Mouse (Mus musculus) kidney, embryonic 14.5 days (tissue): ENCODE measurements at regions not wholly inside any gene's neighbourhood (a gene's known extent, or its start where the extent isn't known, plus 50 kb on each side); places are given as distances from the start of the nearest gene placed in this dataset.
A peak's percentile ranks its signal among the peaks of the same experiment; 100 is the strongest.

ENCODE experiments used
- ATAC-seq: fragments of 200-750 bp; cut with Nextera tagmentation; 2 replicates; pipeline ENCODE4 v1.8.0; 2017; ENCODE audit warnings: moderate number of reproducible peaks, mild to moderate bottlenecking, moderate TSS enrichment, moderate library complexity; ENCODE audit not compliant: low FRiP score, low TSS enrichment
- H3K27ac ChIP-seq: fragments of 300-500 bp; sonication (generic); 2 replicates; pipeline ENCODE4 v1.5.1; 2014; ENCODE audit warnings: low read depth, mild to moderate bottlenecking, low read length, moderate library complexity, mixed read lengths
- H3K27me3 ChIP-seq: fragments of 300-500 bp; sonication (generic); 2 replicates; pipeline ENCODE4 v1.6.1; 2014; ENCODE audit warnings: mild to moderate bottlenecking, low read length; ENCODE audit not compliant: control insufficient read depth, insufficient read depth
- H3K36me3 ChIP-seq: fragments of 300-500 bp; sonication (generic); 2 replicates; pipeline ENCODE4 v1.6.1; 2014; ENCODE audit warnings: low read length, mixed read lengths; ENCODE audit not compliant: control insufficient read depth, insufficient read depth
- H3K4me1 ChIP-seq: fragments of 300-500 bp; sonication (generic); 2 replicates; pipeline ENCODE4 v1.6.1; 2014; ENCODE audit warnings: low read length, mixed read lengths; ENCODE audit not compliant: control insufficient read depth, insufficient read depth
- H3K4me2 ChIP-seq: fragments of 300-500 bp; sonication (generic); replicated peaks from 2 replicates; pipeline ENCODE4 v1.6.1; 2014; ENCODE audit warnings: low read depth, mild to moderate bottlenecking, low read length
- H3K4me3 ChIP-seq: fragments of 300-500 bp; sonication (generic); 2 replicates; pipeline ENCODE4 v1.5.1; 2014; ENCODE audit warnings: mild to moderate bottlenecking, low read length
- H3K9ac ChIP-seq: fragments of 300-500 bp; sonication (generic); 2 replicates; pipeline ENCODE4 v1.6.1; 2014; ENCODE audit warnings: low read depth, mild to moderate bottlenecking, low read length, moderate library complexity
- H3K9me3 ChIP-seq: fragments of 300-500 bp; sonication (generic); 2 replicates; pipeline ENCODE4 v1.6.1; 2016; ENCODE audit warnings: low read length; ENCODE audit not compliant: control insufficient read depth
- WGBS: fragments of 180-500 bp; shearing (Covaris S2); extraction: QIAGEN DNeasy Blood & Tissue Kit; methylation state at CpG from one replicate; pipeline ENCODE4 v1.1.7; 2014; 5-methylcytosine and 5-hydroxymethylcytosine counted together

DNA sequence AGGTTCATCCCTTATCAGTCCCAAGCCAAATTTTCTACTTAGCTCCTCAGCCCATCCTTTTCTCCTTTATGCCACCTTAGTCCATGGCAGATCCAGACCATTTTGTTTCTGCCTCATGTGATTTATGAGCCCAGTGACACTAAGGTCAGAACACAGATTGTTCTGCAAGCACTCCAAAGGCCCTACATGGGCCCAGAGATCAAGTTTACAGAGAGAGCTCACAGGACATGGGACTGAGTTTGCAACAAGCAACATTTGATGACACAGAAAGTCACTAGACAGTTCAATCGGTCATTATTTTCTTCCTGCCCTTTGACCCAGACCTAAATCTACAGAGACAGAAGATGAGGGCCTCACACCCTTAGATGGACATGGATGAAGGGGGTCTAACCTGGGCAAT lies 431.5 kb downstream of the Ets1 start:
- 45% methylated on average over 1 of the region's 1 CpGs for WGBS
- no peak overlapping the region for H3K27ac ChIP-seq
- H3K36me3 ChIP-seq: no peaks in the 10 kb centered on the region
- H3K27me3 ChIP-seq: no peaks in the 10 kb centered on the region
- H3K4me1 ChIP-seq: no peaks in the 10 kb centered on the region
- H3K9me3 ChIP-seq: no peaks in the 10 kb centered on the region
- no peak overlapping the region for H3K4me2 ChIP-seq
- no peak overlapping the region for H3K9ac ChIP-seq
- no peak for ATAC-seq
- no peak overlapping the region for H3K4me3 ChIP-seq

- peaks cover 6% of the 10 kb centered on the region; the same call in 1 of the 2 replicates for H3K9me3 ChIP-seq
- H3K9ac ChIP-seq: no peak overlapping the region
- no peaks in the 10 kb centered on the region for H3K4me1 ChIP-seq
- H3K4me2 ChIP-seq: no peak overlapping the region
- H3K36me3 ChIP-seq: no peaks in the 10 kb centered on the region
- no peaks in the 10 kb centered on the region for H3K27me3 ChIP-seq
- ATAC-seq: no peak
- H3K27ac ChIP-seq: no peak overlapping the region
- no peak overlapping the region for H3K4me3 ChIP-seq
- 67% methylated on average over 3 of the region's 3 CpGs for WGBS
These were observed 434.1 kb downstream of the Ets1 start for GRCm38 (mm10) chr9:33070116-33070515.

- H3K4me3 ChIP-seq: no peak overlapping the region
- H3K27me3 ChIP-seq: no peaks in the 10 kb centered on the region
- H3K4me1 ChIP-seq: no peaks in the 10 kb centered on the region
- no peak for ATAC-seq
- WGBS: 59% methylated on average over 3 of the region's 3 CpGs
- no peak overlapping the region for H3K27ac ChIP-seq
- no peak overlapping the region for H3K4me2 ChIP-seq
- no peak overlapping the region for H3K9ac ChIP-seq
- no peaks in the 10 kb centered on the region for H3K36me3 ChIP-seq
- H3K9me3 ChIP-seq: no peaks in the 10 kb centered on the region
These were observed 444.2 kb downstream of the Ets1 start for GRCm38 (mm10) chr9:33080271-33080670.

GRCm38 (mm10) chr9:33080774-33081173 lies 444.8 kb downstream of the Ets1 start:
- Histone ChIP-seq H3K4me2 (no peak overlapping the region), H3K4me1 (no peaks in the 10 kb centered on the region), H3K27me3 (no peaks in the 10 kb centered on the region), H3K9me3 (no peaks in the 10 kb centered on the region), H3K27ac (no peak overlapping the region), H3K36me3 (no peaks in the 10 kb centered on the region), H3K9ac (no peak overlapping the region), H3K4me3 (no peak overlapping the region)
- WGBS: 33% methylated on average over 6 of the region's 6 CpGs
- no peak for ATAC-seq

DNA sequence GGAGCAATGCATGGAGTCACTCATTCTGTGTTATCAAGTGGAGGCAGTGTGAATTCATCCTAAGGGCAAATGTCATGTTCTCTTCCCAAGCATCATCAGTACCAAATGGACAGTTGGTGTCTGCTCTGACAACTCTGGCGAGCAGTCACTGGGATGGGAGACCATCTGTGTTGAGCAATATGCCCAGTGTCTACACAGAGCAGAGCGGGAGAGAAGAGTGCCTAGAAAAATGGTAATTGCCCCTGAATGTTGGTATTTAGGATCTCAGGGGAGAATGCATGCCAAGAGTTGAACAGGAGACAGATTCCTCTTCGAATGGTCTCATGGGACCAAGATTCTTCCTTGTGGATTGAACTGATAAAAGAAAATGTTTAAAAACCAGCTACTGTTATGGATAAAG lies 454.0 kb downstream of the Ets1 start:
- ATAC-seq: no peak

GRCm38 (mm10) chr9:33091664-33092063 lies 455.6 kb downstream of the Ets1 start:
- 79% methylated on average over 3 of the region's 3 CpGs for WGBS

More for the DNA sequence above, 454.0 kb downstream of the Ets1 start:
- no peaks in the 10 kb centered on the region for H3K27me3 ChIP-seq
- 82% methylated on average over 3 of the region's 3 CpGs for WGBS
- H3K36me3 ChIP-seq: no peaks in the 10 kb centered on the region
- H3K4me1 ChIP-seq: no peaks in the 10 kb centered on the region
- H3K9me3 ChIP-seq: no peaks in the 10 kb centered on the region
- no peak overlapping the region for H3K4me2 ChIP-seq
- H3K27ac ChIP-seq: no peak overlapping the region
- no peak overlapping the region for H3K9ac ChIP-seq
- no peak overlapping the region for H3K4me3 ChIP-seq

DNA sequence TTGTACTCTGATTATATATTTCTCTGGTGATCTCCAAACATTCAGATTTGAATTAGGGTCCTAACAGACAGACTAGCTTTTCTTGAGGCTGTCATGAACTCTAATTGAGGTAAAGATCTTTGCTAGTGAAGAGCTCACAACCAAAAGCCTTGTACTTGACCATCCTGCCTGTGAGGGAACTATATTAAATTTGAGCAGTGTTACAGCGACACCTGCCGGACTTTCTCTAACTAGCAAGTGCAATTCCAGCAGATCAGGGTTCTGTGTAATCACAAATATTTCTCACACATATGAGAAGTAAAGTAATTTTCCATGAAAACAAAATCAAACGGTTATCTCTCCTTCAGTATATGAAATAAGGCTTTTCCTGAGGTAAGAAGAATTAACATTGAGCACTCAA lies 459.6 kb downstream of the Ets1 start:
- no peak overlapping the region for H3K27ac ChIP-seq
- H3K4me1 ChIP-seq: no peaks in the 10 kb centered on the region
- no peak overlapping the region for H3K4me3 ChIP-seq
- no peaks in the 10 kb centered on the region for H3K27me3 ChIP-seq
- no peaks in the 10 kb centered on the region for H3K9me3 ChIP-seq
- H3K9ac ChIP-seq: no peak overlapping the region
- no peaks in the 10 kb centered on the region for H3K36me3 ChIP-seq
- ATAC-seq: no peak
- WGBS: 3% methylated on average over 3 of the region's 3 CpGs
- no peak overlapping the region for H3K4me2 ChIP-seq

More at GRCm38 (mm10) chr9:33091664-33092063, 455.6 kb downstream of the Ets1 start:
- no peak for ATAC-seq
- no peak overlapping the region for H3K27ac ChIP-seq
- H3K4me1 ChIP-seq: no peaks in the 10 kb centered on the region
- no peak overlapping the region for H3K4me3 ChIP-seq
- H3K4me2 ChIP-seq: no peak overlapping the region
- no peaks in the 10 kb centered on the region for H3K36me3 ChIP-seq
- H3K27me3 ChIP-seq: no peaks in the 10 kb centered on the region
- no peak overlapping the region for H3K9ac ChIP-seq
- no peaks in the 10 kb centered on the region for H3K9me3 ChIP-seq

DNA sequence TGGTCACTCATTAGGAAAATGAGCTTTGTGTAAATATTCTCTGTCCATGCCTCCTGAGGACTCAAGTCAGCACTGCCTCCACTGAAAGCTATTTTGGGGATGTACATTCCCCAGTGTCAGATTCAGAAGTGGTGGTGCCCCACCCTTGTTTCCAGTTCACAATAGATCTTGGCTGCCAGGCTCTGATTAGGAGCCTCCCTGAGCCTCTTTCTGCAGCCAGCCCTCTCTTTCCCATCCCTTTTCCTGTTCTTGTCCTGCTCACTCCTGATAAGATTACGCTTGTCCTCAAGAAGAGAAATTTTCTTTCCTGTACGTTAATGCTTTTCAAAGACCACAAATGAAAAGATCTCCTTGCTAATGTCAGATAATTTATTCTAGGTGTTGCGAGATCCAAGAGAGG lies 465.2 kb downstream of the Ets1 start:
- 67% methylated on average over 3 of the region's 3 CpGs for WGBS
- H3K4me1 ChIP-seq: 0 out of 2 replicates have a peak, but pooled peaks cover 2% of the 10 kb centered on the region
- no peak for ATAC-seq
- H3K27ac ChIP-seq: no peak overlapping the region
- H3K4me3 ChIP-seq: no peak overlapping the region
- H3K9me3 ChIP-seq: no peaks in the 10 kb centered on the region
- H3K9ac ChIP-seq: no peak overlapping the region
- no peak overlapping the region for H3K4me2 ChIP-seq
- H3K36me3 ChIP-seq: no peaks in the 10 kb centered on the region
- H3K27me3 ChIP-seq: no peaks in the 10 kb centered on the region

DNA sequence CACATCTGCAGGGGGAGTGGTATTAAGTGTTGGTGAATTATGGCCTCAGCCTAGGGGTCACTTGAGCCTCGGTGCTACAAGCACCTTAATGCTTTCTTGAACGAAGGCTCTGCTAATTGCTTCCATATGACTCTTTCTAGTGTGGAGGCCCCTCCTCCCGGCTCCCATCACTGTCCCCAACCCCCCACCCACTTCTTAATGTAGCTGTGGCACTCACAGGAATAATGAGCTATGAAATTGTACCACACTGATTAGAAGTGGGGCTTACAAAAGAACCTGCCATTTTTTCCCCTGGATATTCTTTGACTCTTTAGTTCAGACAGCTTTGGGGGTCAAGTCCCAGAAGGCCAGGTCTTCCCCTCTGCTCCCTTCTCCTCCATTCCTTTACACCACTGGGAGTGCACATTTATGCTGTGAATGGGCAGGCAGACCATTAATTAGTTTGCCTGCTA lies 468.6 kb downstream of the Ets1 start:
- 0 out of 2 replicates have a peak, but pooled peaks cover 2% of the 10 kb centered on the region for H3K4me1 ChIP-seq
- peak; percentile 81 for ATAC-seq
- no peaks in the 10 kb centered on the region for H3K27me3 ChIP-seq
- 13% methylated on average over 3 of the region's 3 CpGs for WGBS
- no peak overlapping the region for H3K9ac ChIP-seq
- no peak overlapping the region for H3K27ac ChIP-seq
- H3K9me3 ChIP-seq: no peaks in the 10 kb centered on the region
- H3K4me3 ChIP-seq: no peak overlapping the region
- no peak overlapping the region for H3K4me2 ChIP-seq
- no peaks in the 10 kb centered on the region for H3K36me3 ChIP-seq
